Mouse (Mus musculus): ENCODE results near the gene Dpp3. TPM values are rescaled to one million over a fixed set of nuclear protein-coding genes. Genes with fewer than 3 reads are reported as not detected.

Gene Dpp3
- polyA plus RNA-seq, 1 experiment from 2014 or later, result 189 TPM

DNA sequence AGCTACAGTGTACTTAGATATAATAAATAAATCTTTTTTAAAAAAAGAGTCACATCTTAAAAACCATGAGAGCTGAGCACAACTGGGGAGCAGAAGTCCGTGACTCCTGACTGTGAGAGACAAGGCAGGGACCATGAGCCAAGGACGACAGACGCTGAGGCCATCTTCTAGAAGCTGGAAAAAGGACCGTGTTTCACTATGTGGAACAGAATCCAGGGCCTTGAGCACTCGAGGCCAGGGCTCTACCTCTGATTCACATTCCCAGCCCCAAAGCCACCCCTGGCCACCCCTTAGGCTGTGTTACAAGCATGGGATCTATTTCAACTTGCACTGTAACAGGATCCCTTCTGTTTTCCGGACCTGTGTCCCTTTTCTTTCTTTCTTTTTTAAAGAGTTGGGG lies 8.4 kb downstream of the Dpp3 start:
- no peak overlapping the region for H3K4me2 ChIP-seq (replicated peaks)
- no peaks in the 10 kb centered on the region for H3K9me3 ChIP-seq
- no peaks in the 10 kb centered on the region for H3K4me1 ChIP-seq
- H3K4me3 ChIP-seq, result no peak overlapping the region
- WGBS, result 86% methylated on average over 6 of the region's 6 CpGs
- H3K27me3 ChIP-seq, result no peaks in the 10 kb centered on the region
- peaks cover 97% of the 10 kb centered on the region for H3K36me3 ChIP-seq
- no peak overlapping the region for H3K9ac ChIP-seq (replicated peaks)
- no peak overlapping the region for H3K27ac ChIP-seq (replicated peaks)
- no peak for ATAC-seq (ENCODE audit: low FRiP score, low read depth)

DNA sequence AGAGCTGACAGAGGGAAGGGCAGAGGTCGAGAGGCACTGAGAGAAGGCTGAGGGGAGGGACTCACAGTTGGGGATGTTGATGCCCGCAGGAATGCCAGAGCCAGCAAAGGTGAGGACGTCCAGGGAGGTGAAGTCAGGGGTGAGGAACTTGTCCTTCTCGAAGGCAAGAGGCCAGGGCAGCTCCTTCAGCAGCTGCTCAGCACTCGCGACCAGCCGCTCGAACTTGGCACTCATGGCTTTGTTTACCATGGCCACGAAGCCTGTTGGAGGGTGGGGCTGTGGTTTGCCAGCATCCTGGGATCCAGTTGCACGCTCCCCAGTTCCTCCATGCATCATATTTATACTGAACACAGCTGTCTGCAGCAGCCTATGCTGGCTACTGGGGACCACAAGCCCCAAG lies 11.3 kb downstream of the Dpp3 start:
- Histone ChIP-seq H3K27ac (replicated peaks) (no peak overlapping the region), H3K4me1 (no peaks in the 10 kb centered on the region), H3K9ac (replicated peaks) (no peak overlapping the region), H3K4me2 (replicated peaks) (no peak overlapping the region), H3K4me3 (no peak overlapping the region), H3K36me3 (peaks cover 96% of the 10 kb centered on the region), H3K27me3 (no peaks in the 10 kb centered on the region), H3K9me3 (no peaks in the 10 kb centered on the region)
- 88% methylated on average over 10 of the region's 10 CpGs for WGBS
- no peak for ATAC-seq (ENCODE audit: low FRiP score, low read depth)

DNA sequence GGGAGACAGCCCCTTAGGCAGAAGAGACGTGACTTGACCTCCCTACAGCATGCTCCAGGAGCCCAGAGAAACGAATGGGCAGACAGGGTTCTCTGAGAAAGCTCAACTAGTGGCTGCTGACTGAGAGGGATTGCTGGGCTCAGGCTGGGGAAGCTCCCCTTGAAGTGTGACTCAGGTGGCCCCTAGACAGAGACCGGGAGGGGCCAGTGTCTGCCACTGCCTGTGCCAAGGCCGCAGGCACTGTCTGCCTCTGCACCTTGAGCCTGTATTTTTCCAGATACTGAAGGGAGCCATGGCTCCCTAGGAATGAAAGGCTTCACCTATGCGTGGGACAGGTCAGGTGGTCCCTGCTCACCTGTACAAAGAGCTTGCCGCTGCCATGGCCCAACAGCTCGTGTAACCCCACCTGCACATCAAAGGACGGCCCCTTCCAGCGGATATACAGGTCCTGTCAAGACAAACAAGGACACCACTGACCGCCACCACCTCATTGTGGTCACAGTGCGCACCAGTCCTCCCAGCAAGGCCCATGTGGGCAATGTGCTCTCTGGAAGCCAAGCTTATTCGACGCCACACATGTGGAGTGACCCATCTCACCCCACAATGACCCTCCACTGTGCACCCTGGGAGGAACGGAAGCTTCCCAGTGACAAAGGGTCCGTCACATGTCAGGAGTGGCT lies 12.0 kb downstream of the Dpp3 start:
- Histone ChIP-seq H3K27ac (replicated peaks) (no peak overlapping the region), H3K4me3 (no peak overlapping the region), H3K9ac (replicated peaks) (no peak overlapping the region), H3K4me2 (replicated peaks) (no peak overlapping the region), H3K9me3 (no peaks in the 10 kb centered on the region), H3K36me3 (peaks cover 96% of the 10 kb centered on the region), H3K4me1 (no peaks in the 10 kb centered on the region), H3K27me3 (no peaks in the 10 kb centered on the region)
- WGBS, result 92% methylated on average over 15 of the region's 15 CpGs
- no peak for ATAC-seq (ENCODE audit: low FRiP score, low read depth)

- Histone ChIP-seq H3K9me3 (no peaks in the 10 kb centered on the region), H3K9ac (replicated peaks) (no peak overlapping the region), H3K4me2 (replicated peaks) (no peak overlapping the region), H3K4me3 (no peak overlapping the region), H3K27me3 (no peaks in the 10 kb centered on the region), H3K4me1 (peaks cover 12% of the 10 kb centered on the region), H3K36me3 (peaks cover 68% of the 10 kb centered on the region), H3K27ac (replicated peaks) (no peak overlapping the region)
- no peak for ATAC-seq (ENCODE audit: low FRiP score, low read depth)
- WGBS, result 96% methylated on average over 7 of the region's 7 CpGs
These were observed 18.7 kb downstream of the Dpp3 start for GRCm38 (mm10) chr19:4909376-4909775.

- H3K27me3 ChIP-seq, result no peaks in the 10 kb centered on the region
- ATAC-seq (ENCODE audit: low FRiP score, low read depth), result no peak
- no peaks in the 10 kb centered on the region for H3K9me3 ChIP-seq
- 80% methylated on average over 4 of the region's 4 CpGs for WGBS
- peaks cover 63% of the 10 kb centered on the region for H3K36me3 ChIP-seq
- H3K4me1 ChIP-seq, result peaks cover 12% of the 10 kb centered on the region
- H3K4me3 ChIP-seq, result no peak overlapping the region
- H3K4me2 ChIP-seq (replicated peaks), result no peak overlapping the region
- no peak overlapping the region for H3K27ac ChIP-seq (replicated peaks)
- H3K9ac ChIP-seq (replicated peaks), result no peak overlapping the region
These were observed 20.0 kb downstream of the Dpp3 start for GRCm38 (mm10) chr19:4908107-4908506.

- peak; percentile 71 for ATAC-seq (ENCODE audit: low FRiP score, low read depth)
- no peaks in the 10 kb centered on the region for H3K27me3 ChIP-seq
- peak within 1 kb of the TSS; percentile 65 for H3K9ac ChIP-seq (replicated peaks)
- H3K27ac ChIP-seq (replicated peaks), result peak within 1 kb of the TSS; percentile 63
- H3K4me2 ChIP-seq (replicated peaks), result peak within 1 kb of the TSS; percentile 63
- H3K4me3 ChIP-seq, result peak within 1 kb of the TSS; percentile 59
- H3K9me3 ChIP-seq, result no peaks in the 10 kb centered on the region
- peaks cover 12% of the 10 kb centered on the region for H3K4me1 ChIP-seq
- WGBS, result 9% methylated on average over 31 of the region's 31 CpGs
- peaks cover 55% of the 10 kb centered on the region for H3K36me3 ChIP-seq
These were observed 21.9 kb downstream of the Dpp3 start, which contains the start of gene Bbs1 for GRCm38 (mm10) chr19:4905979-4906794. Bbs1 (minus strand) TSS chr19:4906628.

- Histone ChIP-seq H3K4me3 (no peak overlapping the region), H3K27ac (replicated peaks) (no peak overlapping the region), H3K9me3 (no peaks in the 10 kb centered on the region), H3K4me1 (no peaks in the 10 kb centered on the region), H3K36me3 (peaks cover 41% of the 10 kb centered on the region), H3K27me3 (no peaks in the 10 kb centered on the region), H3K9ac (replicated peaks) (no peak overlapping the region), H3K4me2 (replicated peaks) (no peak overlapping the region)
- WGBS, result 80% methylated on average over 3 of the region's 3 CpGs
- ATAC-seq (ENCODE audit: low FRiP score, low read depth), result no peak
These were observed 28.2 kb downstream of the Dpp3 start for GRCm38 (mm10) chr19:4899888-4900287.

DNA sequence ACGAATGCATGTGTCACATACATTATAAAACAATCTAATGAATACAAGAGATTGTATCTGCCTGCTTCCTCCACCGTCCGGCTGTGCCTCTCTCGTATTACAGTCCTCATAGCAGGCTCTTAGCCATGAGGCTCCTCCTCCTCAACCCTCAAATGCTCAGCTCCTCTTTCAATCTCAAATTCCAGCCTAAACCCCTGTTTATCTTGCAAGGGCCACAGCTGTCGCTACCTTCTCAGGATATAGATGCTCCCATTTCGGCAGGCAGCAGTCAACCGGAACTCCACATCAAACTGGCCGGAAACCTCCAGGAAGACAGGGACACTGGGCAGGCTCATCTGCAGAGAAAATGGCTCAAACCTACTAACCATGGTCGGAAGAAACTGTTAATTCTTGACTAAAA lies 29.1 kb downstream of the Dpp3 start:
- Histone ChIP-seq H3K27me3 (no peaks in the 10 kb centered on the region), H3K9me3 (no peaks in the 10 kb centered on the region), H3K36me3 (peaks cover 41% of the 10 kb centered on the region), H3K4me2 (replicated peaks) (no peak overlapping the region), H3K9ac (replicated peaks) (no peak overlapping the region), H3K4me1 (no peaks in the 10 kb centered on the region), H3K4me3 (no peak overlapping the region), H3K27ac (replicated peaks) (no peak overlapping the region)
- 84% methylated on average over 9 of the region's 9 CpGs for WGBS
- ATAC-seq (ENCODE audit: low FRiP score, low read depth), result no peak

DNA sequence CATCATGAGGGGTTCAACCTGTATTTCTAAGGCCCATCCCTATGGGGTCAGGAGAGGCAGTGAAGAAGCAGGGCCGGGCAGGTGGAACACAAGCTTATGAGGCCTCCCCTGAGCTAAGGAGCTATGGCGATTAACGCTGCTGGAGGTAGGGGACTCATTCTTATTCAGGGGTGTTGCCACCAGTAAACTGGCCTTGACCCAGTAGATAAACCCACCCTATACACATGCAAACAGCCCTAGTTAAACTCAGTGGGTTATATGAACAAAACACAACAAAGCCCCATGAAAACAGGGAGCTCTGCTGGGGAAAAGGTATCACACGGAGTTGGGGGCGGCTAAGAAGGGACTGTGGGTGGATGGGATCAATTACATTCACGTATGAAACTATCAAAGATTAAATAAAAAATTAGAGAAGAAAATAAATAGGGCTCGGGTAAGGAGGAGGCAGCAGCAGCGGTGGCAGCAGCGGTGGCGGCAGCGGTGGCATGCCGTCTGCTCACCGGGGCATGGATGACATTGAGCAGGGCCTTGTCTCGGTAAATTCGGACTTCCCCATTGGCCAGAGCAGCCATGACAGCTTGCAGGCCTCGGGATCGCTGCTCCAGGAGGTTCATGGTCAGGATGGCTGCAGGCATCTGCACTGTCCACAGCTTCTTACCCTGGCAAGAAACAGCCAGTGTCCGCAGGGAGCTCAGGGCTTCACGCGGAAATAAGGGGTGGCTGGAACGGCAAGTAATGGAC lies 31.1 kb downstream of the Dpp3 start:
- 55% methylated on average over 21 of the region's 21 CpGs for WGBS
- Histone ChIP-seq H3K36me3 (peaks cover 35% of the 10 kb centered on the region), H3K27ac (replicated peaks) (no peak overlapping the region), H3K27me3 (no peaks in the 10 kb centered on the region), H3K4me1 (no peaks in the 10 kb centered on the region), H3K4me3 (no peak overlapping the region), H3K9ac (replicated peaks) (no peak overlapping the region), H3K9me3 (no peaks in the 10 kb centered on the region), H3K4me2 (replicated peaks) (no peak overlapping the region)
- ATAC-seq (ENCODE audit: low FRiP score, low read depth), result no peak

- Histone ChIP-seq H3K9me3 (no peaks in the 10 kb centered on the region), H3K4me3 (no peak overlapping the region), H3K27ac (replicated peaks) (no peak overlapping the region), H3K4me2 (replicated peaks) (no peak overlapping the region), H3K36me3 (peaks cover 35% of the 10 kb centered on the region), H3K27me3 (no peaks in the 10 kb centered on the region), H3K4me1 (no peaks in the 10 kb centered on the region), H3K9ac (replicated peaks) (no peak overlapping the region)
- WGBS, result 87% methylated on average over 3 of the region's 3 CpGs
- no peak for ATAC-seq (ENCODE audit: low FRiP score, low read depth)
These were observed 36.3 kb downstream of the Dpp3 start for GRCm38 (mm10) chr19:4891798-4892197.

GRCm38 (mm10) chr19:4889791-4890190 lies 38.3 kb downstream of the Dpp3 start:
- Histone ChIP-seq H3K4me3 (no peak overlapping the region), H3K36me3 (peaks cover 35% of the 10 kb centered on the region)
- WGBS, result 86% methylated on average over 10 of the region's 10 CpGs

DNA sequence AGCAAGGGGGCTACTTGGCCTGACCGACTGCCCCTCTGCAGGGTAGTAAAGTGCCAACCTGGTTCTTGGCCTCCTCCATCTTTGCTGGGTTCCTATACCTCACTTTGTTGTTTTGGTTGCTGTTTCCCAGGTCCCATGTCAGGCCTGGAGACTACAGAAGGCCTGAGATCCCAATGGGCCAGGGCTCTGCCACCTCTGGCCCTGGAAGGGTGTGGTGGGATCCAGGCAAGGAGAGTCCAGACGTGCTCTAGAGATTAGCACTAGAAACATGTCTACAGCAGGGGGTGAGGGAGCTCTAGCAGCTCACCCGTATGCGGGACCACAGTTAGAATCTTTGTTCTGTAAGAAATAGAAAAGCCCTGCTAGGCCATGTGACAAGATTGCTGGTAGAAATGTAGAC lies 44.1 kb downstream of the Dpp3 start:
- no peak for ATAC-seq (ENCODE audit: low FRiP score, low read depth)
- 89% methylated on average over 4 of the region's 4 CpGs for WGBS

More at GRCm38 (mm10) chr19:4889791-4890190, 38.3 kb downstream of the Dpp3 start:
- Histone ChIP-seq H3K27me3 (no peaks in the 10 kb centered on the region), H3K4me1 (no peaks in the 10 kb centered on the region), H3K9me3 (no peaks in the 10 kb centered on the region), H3K4me2 (replicated peaks) (no peak overlapping the region), H3K9ac (replicated peaks) (no peak overlapping the region), H3K27ac (replicated peaks) (no peak overlapping the region)
- no peak for ATAC-seq (ENCODE audit: low FRiP score, low read depth)

More for the DNA sequence above, 44.1 kb downstream of the Dpp3 start:
- Histone ChIP-seq H3K4me1 (peaks cover 5% of the 10 kb centered on the region), H3K9me3 (no peaks in the 10 kb centered on the region), H3K36me3 (no peaks in the 10 kb centered on the region; the same call in 1 of the 2 replicates), H3K4me2 (replicated peaks) (no peak overlapping the region), H3K27me3 (no peaks in the 10 kb centered on the region), H3K9ac (replicated peaks) (no peak overlapping the region), H3K4me3 (no peak overlapping the region), H3K27ac (replicated peaks) (no peak overlapping the region)
